Mouse (Mus musculus): Measurements from ENCODE around the gene Rhbdl1.
"Not testable (repeated sequence)": the region's sequence is repeated elsewhere in the genome, so short reads cannot be mapped to it uniquely, and the experiment has no call there.

Rhbdl1 gene

GRCm38 (mm10) chr17:25827011-25827410 lies 10.1 kb downstream of the Rhbdl1 start:
- no peak for DNase-seq (ENCODE audit: extremely low read depth, low read depth)

- DNase-seq (ENCODE audit: extremely low read depth, low read depth), result no peak
Measured at GRCm38 (mm10) chr17:25825984-25826570, 11.0 kb downstream of the Rhbdl1 start.

GRCm38 (mm10) chr17:25825311-25825710 lies 11.8 kb downstream of the Rhbdl1 start:
- DNase-seq (ENCODE audit: extremely low read depth, low read depth), result no peak

- peak; percentile 67 for DNase-seq (ENCODE audit: extremely low read depth, low read depth)
Measured at GRCm38 (mm10) chr17:25824362-25825142, 12.5 kb downstream of the Rhbdl1 start.

- DNase-seq (ENCODE audit: extremely low read depth, low read depth), result peak; percentile 91
Measured at GRCm38 (mm10) chr17:25823452-25823851, 13.6 kb downstream of the Rhbdl1 start, which contains the start of gene Wdr24. TSS of gene Wdr24 (plus strand) at chr17:25823627.

GRCm38 (mm10) chr17:25818851-25819780 lies 18.0 kb downstream of the Rhbdl1 start:
- no peak for DNase-seq (ENCODE audit: extremely low read depth, low read depth)

GRCm38 (mm10) chr17:25817662-25818061 lies 19.4 kb downstream of the Rhbdl1 start:
- no peak for DNase-seq (ENCODE audit: extremely low read depth, low read depth)

GRCm38 (mm10) chr17:25813471-25813870 lies 23.6 kb downstream of the Rhbdl1 start:
- DNase-seq (ENCODE audit: extremely low read depth, low read depth), result no peak

- no peak for DNase-seq (ENCODE audit: extremely low read depth, low read depth)
Measured at GRCm38 (mm10) chr17:25810890-25811289, 26.2 kb downstream of the Rhbdl1 start.

GRCm38 (mm10) chr17:25809606-25810340 lies 27.3 kb downstream of the Rhbdl1 start:
- no peak for DNase-seq (ENCODE audit: extremely low read depth, low read depth)

- DNase-seq (ENCODE audit: extremely low read depth, low read depth), result no peak
Measured at GRCm38 (mm10) chr17:25808789-25809605, 28.1 kb downstream of the Rhbdl1 start, which contains the start of gene Fbxl16. TSS of gene Fbxl16 (plus strand) at chr17:25809085.

- no peak for DNase-seq (ENCODE audit: extremely low read depth, low read depth)
Measured at GRCm38 (mm10) chr17:25808028-25808427, 29.1 kb downstream of the Rhbdl1 start.

- not testable (repeated sequence) for DNase-seq (ENCODE audit: extremely low read depth, low read depth)
Measured at GRCm38 (mm10) chr17:25807452-25807851, 29.6 kb downstream of the Rhbdl1 start.

- DNase-seq (ENCODE audit: extremely low read depth, low read depth), result no peak
Measured at GRCm38 (mm10) chr17:25806507-25806906, 30.6 kb downstream of the Rhbdl1 start.

GRCm38 (mm10) chr17:25802825-25803517 lies 34.1 kb downstream of the Rhbdl1 start:
- no peak for DNase-seq (ENCODE audit: extremely low read depth, low read depth)

- DNase-seq (ENCODE audit: extremely low read depth, low read depth), result peak; percentile 59
Measured at GRCm38 (mm10) chr17:25801029-25801428, 36.1 kb downstream of the Rhbdl1 start.

GRCm38 (mm10) chr17:25796951-25797369 lies 40.1 kb downstream of the Rhbdl1 start, which contains the start of gene Metrn:
TSS of gene Metrn (minus strand) at chr17:25797136.
- DNase-seq (ENCODE audit: extremely low read depth, low read depth), result peak; percentile 81

GRCm38 (mm10) chr17:25796211-25796771 lies 40.8 kb downstream of the Rhbdl1 start:
- DNase-seq (ENCODE audit: extremely low read depth, low read depth), result no peak

GRCm38 (mm10) chr17:25795609-25796092 lies 41.4 kb downstream of the Rhbdl1 start, which contains the start of gene AC134908.4:
TSS of gene AC134908.4 (minus strand) at chr17:25795659.
- no peak for DNase-seq (ENCODE audit: extremely low read depth, low read depth)

Measured in MEL-GATA-1-ER (cell line).